Mouse (Mus musculus) left cerebral cortex, postnatal 10 days (tissue): ENCODE data around the gene Rpgrip1. TPM values are rescaled to one million over a fixed set of nuclear protein-coding genes. Genes with fewer than 3 reads are reported as not detected.
"Not testable (repeated sequence)": the region's sequence is repeated elsewhere in the genome, so short reads cannot be mapped to it uniquely, and the experiment has no call there.

ENCODE experiments used
- DNase-seq, 2 experiments: peaks; one replicate each; pipeline ENCODE4 v3.0.0; 2021 to 2022; ENCODE audit warnings: low spot score in 2 of 2, mixed read lengths in 1 of 2; ENCODE audit errors: extremely low spot score in 1 of 2
- intact Hi-C: fragments of 180-260 bp; cut with DNase I; formaldehyde crosslinking; loops from one replicate; pipeline ENCODE4 v1.15.1; 2025
- total RNA-seq, 2 experiments: library from RNA; stranded (reverse); gene quantifications; 2 replicates each; pipeline ENCODE4 v1.2.3; 2021

The Rpgrip1 gene
- total RNA-seq: 1 to 10 TPM; 3.7 to 3.8 TPM

DNA sequence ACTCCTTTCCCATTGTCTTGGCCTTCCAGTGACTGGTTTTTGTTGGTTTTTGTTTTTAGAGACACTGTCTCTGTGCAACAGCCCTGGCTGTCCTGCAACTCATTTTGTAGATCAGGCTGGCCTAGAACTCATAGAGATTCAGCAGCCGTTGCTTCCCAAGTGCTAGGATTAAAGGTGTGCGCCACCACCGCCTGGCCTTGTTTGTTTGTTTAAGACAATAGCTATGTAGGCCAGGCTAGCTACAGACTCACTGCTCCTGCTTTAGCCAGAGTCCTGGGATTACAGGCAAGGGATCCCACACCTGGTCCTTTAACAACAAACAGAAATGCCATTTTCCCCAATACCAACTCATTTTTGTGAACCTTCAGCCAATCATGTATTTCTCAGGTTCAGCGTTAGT lies at the start of gene Rpgrip1:
TSS of gene Rpgrip1 (plus strand) at position 359 of the 400 bp plus-strand sequence.
- intact Hi-C loops: no loop called here
- no peak for DNase-seq

DNA sequence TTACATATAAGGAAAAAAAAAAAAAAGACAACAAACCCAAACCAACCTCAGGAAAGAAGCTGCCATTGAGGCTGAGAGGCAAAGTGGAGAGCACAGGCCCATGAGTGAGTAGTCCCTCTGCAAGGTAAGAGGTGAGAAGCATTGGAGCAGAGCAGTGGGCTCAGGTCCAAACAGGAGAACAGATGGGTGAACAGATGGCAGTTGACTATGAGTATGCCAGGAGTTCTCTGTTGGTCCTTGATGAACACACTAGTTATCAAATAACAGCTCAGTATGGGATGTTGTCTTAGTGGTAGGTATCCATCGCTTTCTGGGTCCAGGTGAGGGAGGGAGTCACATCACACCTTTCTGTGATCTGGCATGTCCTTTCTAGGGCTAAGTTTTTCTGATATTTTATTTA lies 49.7 kb upstream of the Rpgrip1 start:
- intact Hi-C loops: no loop called here
- DNase-seq: no peak

DNA sequence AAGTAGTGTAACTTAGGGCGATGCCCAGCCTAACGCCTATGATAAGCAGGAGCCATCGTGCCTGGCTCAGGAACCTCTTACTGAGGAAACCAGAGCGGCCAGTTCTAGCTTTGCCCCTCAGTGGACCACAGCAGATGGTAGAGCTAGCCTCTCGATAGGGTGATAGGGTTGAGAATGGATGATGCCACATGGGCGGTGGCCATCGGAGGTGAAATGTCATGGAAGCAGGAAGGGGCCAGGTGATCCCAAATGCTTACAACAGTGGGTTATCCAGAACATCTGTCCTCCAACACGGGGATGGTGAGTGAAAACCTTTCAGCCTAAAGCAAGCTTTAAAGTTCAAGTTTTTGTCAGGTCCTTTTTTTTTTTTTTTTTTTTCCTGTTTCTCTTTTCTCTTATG lies 48.7 kb upstream of the Rpgrip1 start:
- DNase-seq: no peak
- intact Hi-C loops: no loop called here

DNA sequence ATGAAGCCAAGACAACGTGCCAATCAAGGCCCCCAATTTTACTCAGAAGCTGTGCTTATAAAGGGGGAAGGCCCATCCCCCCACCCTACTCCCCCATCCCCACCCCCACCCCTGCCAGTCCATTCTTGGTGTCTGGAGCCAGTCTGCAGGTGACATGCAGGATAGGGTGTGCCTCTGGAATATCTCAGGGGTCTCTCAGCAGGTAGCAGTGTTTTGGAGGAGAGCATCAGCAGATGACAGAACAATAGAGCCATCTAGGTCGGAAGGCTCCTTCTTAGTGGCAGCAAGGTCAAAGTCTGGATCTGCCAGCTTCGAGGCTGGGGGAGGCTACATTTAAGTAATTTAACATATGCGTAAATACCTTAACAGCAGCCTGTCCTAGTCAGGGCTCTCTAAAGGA lies 44.4 kb upstream of the Rpgrip1 start:
- DNase-seq: no peak
- intact Hi-C loops: no loop called here

DNA sequence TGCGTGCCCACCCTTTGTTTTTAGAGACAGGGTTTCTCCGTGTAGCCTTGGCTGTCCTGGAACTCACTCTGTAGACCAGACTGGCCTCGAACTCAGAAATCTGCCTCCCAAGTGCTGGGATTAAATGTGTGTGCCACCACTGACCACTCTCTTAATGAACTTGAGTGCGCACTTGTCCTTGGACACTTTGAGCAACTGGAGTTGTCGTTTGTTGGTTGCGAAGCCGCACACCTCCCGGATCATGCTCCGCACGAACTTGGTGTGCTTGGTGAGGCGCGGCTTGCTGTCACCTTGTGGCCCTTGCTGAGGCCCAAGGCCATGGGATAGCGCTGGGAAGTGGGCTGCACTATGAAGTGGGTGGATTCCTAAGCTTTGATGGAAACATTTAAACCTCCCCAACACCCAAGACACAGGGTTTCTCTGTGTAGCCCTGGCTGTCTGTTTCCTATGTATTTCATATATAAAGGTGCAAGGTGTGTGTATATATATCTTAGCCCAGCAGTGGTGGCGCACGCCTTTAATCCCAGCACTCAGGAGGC lies 38.8 kb upstream of the Rpgrip1 start:
- no peak for DNase-seq
- intact Hi-C loops: loop anchor here (10.0 kb wide), 1 partner anchor 153 kb away; no protein-coding TSS in a partner anchor

DNA sequence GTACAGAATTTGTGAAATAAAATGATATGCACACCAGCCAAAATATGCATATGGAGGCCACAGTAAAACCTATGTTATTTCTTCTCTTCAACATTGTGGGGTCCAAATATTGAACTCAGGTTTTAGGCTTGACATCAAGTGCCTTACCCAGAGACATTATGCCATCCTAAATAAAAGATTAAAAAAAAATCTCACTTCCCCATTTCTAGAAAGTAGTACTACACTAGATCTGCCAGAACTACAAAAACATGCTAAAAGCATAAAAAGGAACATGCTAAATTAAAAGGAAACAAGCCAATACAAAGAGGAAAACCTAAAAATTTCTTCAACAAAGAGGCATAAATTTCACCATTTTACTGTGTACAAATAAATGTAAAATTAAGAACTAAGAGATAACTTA lies 27.4 kb upstream of the Rpgrip1 start:
- DNase-seq: no peak
- intact Hi-C loops: no loop called here

DNA sequence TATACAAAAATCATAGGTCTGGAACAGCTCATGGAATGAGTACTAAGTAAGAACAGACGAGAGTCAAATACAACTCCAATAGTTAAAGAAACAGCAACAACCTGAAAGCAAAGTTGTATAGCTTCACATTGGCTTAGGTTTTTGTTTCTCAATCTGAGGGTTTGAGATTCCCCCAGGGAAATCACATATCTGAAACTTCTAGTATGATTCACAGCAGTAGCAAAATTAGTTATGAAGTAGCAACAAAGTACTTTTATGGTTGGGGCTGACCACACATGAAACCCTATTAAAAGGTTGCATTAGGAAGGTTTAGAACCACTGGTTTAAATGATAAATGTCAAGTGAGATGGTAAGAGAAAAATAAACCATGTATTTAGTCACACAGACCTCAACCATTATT lies 16.0 kb upstream of the Rpgrip1 start:
- DNase-seq: no peak
- intact Hi-C loops: no loop called here

DNA sequence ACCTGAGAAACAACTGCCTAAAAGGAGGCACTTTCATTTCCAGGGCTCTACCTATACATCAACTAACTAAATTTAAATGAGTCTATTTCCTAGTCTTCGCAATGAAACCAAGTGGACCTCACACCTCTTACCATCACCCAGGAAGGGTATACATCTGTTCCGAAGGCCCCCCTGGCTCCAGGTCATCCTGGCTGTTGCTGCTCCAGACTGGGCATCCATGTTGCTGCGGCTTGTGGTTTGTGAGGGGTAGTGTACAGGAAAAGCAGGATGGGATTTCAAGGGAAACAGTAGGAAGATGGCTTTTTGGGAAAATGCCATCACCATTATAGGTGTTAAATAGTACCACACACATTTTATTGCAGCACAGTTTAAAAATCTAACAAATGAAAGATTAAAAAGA lies 13.3 kb upstream of the Rpgrip1 start:
- DNase-seq, intact Hi-C loops: not testable (repeated sequence)

DNA sequence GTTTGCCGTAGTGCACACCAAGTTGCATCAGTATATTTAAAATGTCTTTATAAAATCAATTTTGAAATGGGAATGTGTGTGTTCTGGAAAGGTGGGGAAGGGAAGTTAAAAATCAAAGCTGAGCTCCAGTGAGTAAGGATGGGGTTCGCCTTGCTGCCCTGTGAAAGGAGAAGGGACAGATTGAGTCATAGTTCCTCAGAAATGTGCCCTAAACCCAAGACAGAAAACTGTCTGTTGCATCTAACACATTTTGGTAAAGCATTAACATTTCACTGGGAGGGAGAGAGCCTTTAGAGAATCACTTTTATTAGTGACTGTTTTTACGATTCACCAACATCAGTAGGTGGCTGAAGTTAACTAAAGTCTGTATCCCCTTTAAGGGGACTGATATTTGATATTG lies 12.1 kb upstream of the Rpgrip1 start:
- DNase-seq, intact Hi-C loops: not testable (repeated sequence)

DNA sequence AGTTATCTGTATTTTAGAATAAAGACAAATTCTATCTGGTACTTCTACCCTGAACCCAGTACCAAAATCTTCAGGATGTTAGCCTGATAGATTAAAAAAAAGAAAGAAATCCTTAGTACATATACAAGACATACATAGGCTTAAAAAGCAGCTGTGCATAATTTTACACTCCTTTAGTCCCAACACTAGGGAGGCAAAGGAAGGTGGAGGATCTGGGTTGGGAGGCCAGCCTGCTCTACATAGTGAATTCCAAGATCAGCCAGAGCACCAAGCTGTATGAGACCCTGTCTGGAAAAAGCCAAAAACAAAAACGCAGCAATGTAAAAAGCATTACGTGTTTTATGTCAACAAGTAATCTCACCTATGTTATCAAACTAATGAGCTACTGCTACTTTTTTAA lies 10.9 kb upstream of the Rpgrip1 start:
- intact Hi-C loops: no loop called here
- DNase-seq: no peak

DNA sequence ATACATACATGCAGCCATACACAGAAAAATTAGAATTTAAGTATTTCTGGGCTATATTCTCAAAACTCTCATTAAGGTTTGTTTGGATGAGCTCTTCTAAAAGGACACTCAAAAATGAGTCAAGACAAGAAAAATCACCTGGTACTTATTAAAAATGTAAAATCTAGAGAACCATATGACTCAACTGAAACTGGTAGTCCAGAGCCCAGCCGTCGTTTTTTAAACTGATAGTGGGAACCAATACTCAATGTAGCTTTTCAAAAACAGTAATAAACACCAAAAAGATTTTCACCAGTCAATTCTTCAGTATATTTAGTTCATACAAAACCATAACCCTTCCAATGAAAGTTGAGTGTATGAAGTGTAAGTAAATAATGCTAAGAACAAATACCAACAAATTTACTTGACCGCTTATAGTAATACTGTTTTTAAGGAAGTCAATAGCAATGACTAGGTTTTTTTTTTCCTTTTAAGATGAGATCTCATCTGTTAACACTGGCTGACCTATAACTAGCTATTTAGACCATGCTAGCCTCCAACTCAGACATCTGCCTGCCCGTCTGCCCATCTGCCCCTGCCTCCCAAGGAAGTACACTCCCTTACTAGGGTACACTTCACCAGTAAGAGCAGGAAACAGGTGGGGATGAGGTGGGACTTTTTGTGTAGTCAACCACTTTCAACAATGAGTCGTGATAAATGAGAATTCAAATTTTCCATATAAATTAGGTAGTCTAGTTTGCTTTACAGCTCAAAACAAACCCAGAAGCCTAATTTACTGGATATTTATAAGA lies 10.1 kb upstream of the Rpgrip1 start:
- intact Hi-C loops: no loop called here
- no peak for DNase-seq

DNA sequence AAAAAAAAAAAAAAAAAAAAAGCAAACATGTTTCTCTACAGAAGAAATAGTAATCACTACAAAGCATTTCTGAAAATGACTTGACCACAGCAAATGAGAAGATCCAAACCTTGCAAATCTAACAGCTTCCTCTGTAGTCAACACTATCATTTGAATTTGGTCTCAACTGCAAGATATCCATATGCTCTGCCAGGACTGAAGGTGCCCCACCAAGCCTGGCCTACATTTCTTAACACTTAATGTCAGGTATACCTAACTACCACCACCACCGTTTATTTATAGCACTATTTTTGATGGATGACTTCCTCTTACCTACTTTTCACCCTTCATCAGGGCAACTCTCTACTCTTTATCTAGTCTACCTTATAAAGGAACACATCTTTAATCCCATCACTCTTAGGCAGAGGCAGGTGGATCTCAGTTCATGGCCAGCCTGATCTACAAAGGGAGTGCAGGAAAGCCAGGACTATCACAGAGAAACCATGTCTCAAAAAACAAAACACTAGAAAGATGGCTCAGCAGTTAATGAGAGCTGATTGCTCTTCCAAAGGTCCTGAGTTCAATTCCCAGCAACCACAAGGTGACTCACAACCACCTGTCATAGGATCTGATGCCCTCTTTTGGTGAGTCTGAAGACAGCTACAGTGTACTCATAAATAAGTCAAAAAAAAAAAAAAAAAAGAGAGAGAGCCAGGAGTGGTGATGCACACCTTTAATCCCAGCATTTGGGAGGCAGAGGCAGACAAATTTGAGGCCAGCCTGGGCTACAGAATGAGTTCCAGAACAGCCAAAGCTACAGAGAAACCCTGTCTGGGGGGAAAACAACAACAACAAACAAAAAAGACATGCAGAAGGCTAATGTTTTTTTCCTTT lies 9.0 kb upstream of the Rpgrip1 start:
- intact Hi-C loops: no loop called here
- no peak for DNase-seq

DNA sequence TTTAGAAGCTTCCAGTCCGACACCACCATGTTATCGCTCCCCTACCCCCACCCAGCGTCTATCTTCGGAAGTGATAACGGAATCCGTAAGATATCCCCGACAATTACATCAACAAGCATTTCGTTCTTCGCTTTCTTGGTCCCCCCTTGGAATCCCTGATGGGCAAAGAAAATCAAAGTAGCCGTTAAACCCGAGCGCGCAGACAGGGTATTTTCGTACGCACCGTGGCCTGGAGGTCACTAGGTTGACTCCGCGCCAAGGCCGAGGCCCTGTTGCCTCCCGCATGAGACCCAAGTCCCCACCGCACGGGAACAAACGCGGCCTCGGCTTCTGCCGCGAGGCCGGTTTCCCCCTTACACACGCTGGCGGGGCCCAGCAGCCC lies 7.0 kb upstream of the Rpgrip1 start:
- DNase-seq: peak; percentile 56 to 77
- intact Hi-C loops: no loop called here

DNA sequence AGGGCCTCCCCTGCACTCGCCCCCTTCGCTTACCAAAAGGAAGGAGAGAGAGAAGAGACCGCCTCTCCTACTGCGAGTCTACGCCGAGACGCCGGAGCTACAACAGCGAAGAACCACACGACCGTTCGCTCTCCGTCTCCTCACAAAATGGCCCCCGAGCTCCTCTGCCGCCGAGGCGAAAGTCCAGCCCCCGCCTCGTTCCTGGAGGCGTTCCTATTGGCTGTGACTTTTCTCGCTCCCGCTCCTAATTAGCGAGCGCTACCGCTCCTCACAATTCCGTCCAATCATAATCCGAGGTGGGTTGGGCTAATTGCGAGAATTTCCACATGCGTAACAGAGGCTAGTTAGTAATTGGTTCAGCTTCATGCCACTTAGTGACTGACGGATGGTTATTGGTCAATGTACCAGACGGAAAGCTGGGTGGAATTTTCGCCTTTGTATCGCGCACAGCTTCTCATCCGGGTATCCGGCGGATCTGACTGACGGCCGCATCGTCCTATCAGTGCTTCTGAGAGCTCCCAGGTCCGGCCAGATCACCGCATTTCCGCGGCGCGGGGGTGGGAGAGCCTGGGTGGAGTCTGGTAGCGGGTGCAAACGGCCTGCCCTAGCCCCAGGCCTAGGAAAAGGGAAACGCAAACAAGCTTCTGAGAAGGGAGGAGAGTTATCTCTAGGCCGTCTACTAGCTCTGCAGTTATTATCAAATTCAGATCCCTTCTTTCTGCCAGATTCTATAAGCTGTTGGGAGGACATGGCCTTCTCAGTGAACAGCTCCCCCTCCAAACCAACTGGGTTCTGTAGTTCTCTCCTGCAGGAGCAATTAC lies 6.4 kb upstream of the Rpgrip1 start, which contains the start of gene Hnrnpc:
TSS of gene Hnrnpc (minus strand) at position 173 of the 821 bp plus-strand sequence.
- peak; percentile 100 for DNase-seq
- intact Hi-C loops: no loop called here

DNA sequence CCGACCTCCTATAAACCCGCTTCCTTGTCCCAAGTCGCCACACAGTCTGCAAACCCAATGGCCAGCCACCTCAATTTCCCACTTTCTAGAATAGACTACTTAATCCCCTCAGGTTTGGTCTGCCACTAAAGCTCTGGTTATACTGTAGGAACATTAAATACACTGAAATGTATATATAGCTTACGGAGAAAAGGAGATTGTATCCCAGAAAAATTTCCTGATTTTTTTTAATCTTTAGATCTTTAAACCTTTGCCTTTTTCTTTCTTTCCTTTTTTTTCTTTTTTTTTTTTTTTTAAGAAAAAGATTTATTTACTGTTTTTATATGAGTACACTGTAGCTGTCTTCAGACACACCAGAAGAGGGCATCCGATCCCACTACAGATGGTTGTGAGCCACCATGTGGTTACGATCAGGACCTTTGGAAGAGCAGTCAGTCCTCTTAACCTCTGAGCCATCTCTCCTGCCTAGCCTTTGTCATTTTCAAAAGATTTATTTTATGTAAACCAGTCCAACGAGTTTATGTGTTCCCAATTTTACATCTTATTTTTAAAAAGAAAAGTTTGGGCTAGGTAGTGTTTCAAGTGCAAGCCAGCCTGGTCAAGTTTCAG lies 5.7 kb upstream of the Rpgrip1 start:
- DNase-seq: no peak
- intact Hi-C loops: no loop called here

DNA sequence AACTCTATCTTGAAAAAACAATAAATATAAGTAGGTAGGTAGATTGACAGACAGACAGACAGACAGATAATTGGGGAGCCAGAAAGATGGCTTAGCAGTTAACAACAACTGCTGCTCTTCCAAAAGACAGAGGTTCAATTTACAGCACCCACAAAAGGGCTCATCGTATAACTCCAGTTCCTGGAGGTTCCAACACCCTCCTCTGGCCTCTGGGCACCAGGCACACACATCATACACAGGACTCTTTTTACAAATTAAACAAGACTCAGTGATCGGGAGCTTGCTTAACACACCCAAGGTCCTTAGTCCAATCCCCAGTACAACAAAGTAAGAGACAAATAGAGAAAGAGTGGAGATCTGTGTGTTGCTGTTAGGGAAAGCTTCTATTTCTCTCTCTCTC lies 5.2 kb upstream of the Rpgrip1 start:
- DNase-seq: no peak
- intact Hi-C loops: no loop called here

DNA sequence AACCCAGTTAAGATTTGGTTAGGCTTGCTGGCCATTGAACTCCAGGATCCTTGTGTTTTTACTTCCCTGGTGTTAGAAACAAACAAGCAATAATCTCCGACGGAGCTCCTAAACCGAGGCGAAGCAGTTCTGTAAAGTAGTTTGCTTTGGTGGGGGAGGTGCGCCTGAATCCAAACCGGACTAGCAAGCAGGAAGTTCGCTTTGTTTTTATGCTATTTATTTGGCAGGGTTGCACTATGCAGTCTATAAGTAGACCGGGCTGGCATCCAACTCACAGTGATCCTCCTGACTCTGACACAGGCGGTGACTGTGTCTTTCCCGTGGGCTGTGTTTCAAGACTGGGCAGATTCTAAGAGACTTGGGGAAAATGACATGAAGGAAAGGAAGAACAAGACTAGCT lies 3.8 kb upstream of the Rpgrip1 start:
- intact Hi-C loops: no loop called here
- DNase-seq: peak; percentile 50 to 84

DNA sequence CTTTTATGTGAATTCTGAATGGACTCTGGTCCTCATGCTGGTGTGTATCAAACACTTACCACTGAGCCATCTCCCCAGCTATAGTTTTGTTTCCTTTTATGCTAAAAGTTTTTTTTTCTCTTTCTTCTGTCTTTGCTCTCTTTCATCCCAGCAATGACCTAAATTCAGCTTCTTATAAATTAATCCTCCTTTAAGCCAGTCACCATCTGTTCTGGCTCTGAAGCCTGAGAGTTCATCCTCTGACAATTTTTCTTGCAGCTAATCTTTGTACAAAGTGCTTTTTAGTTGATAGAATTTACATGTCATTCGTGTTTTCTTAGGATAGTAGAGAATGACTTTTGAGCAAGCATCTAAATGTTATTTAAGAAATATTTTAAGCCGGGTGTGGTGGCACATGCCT lies 2.5 kb upstream of the Rpgrip1 start:
- intact Hi-C loops: no loop called here
- DNase-seq: no peak

DNA sequence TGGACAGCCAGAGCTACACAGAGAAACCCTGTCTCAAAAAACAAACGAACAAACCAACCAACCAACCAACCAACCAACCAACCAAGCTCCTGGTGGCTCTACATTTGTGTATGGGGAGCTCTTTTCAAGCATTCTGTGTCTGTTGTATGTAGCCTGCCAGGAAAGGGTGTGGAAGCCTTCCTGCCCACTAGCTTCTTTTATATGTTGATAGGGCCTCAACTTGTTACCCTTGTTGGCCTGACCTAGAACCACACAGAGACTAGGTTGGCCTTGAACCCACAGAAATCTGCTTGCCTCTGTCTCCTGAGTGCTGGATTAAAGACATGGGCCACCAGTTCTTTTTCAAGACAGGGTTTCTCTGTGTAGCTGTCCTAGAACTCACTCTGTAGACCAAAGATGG lies 3.6 kb downstream of the Rpgrip1 start:
- no peak for DNase-seq
- intact Hi-C loops: no loop called here
